Mouse (Mus musculus) ES-E14 (cell line): Measurements from ENCODE around the gene Fbxl17.

ENCODE experiments used
- CHD2 ChIP-seq: IDR thresholded peaks from 2 replicates; pipeline ENCODE4 v1.6.1; 2014; ENCODE audit warnings: mild to moderate bottlenecking, low read depth, low read length, inconsistent platforms
- MAFK ChIP-seq: IDR thresholded peaks from 2 replicates; pipeline ENCODE4 v1.6.1; 2014; ENCODE audit warnings: mild to moderate bottlenecking, low read depth, low read length, inconsistent platforms; ENCODE audit not compliant: insufficient read depth

- no peak for TF ChIP-seq CHD2
- TF ChIP-seq MAFK, result no peak
These were observed 48.4 kb downstream of the Fbxl17 start for GRCm38 (mm10) chr17:63451311-63452006.
